Mouse (Mus musculus) myocyte (in vitro differentiated cells): ENCODE data around the gene Mark4.

Experiments used
- CEBPB ChIP-seq: IDR thresholded peaks from 2 replicates; pipeline ENCODE4 v1.6.1; 2011; ENCODE audit warnings: mild to moderate bottlenecking, moderate library complexity; ENCODE audit not compliant: poor library complexity, insufficient read depth, severe bottlenecking
- E2F4 ChIP-seq: IDR thresholded peaks from one replicate; pipeline ENCODE4 v1.6.1; 2011; ENCODE audit warnings: mild to moderate bottlenecking, control low read depth, moderate library complexity; ENCODE audit not compliant: insufficient read depth
- MAX ChIP-seq: IDR thresholded peaks from one replicate; pipeline ENCODE4 v1.6.1; 2011; ENCODE audit warnings: low read depth, mild to moderate bottlenecking, control low read depth
- MYOD1 ChIP-seq, 3 experiments: IDR thresholded peaks; one replicate each; pipeline ENCODE4 v1.6.1; 2011; ENCODE audit warnings: control low read depth in 2 of 3, low read depth in 2 of 3, mild to moderate bottlenecking in 2 of 3, moderate library complexity in 1 of 3; ENCODE audit not compliant: insufficient read length in 2 of 3, control insufficient read depth in 1 of 3
- MYOG ChIP-seq, 3 experiments: IDR thresholded peaks; one replicate each; pipeline ENCODE4 v1.6.1; 2011; ENCODE audit warnings: control low read depth in 2 of 3, low read depth in 2 of 3, mild to moderate bottlenecking in 2 of 3; ENCODE audit not compliant: insufficient read length in 2 of 3, control insufficient read depth in 1 of 3, insufficient read depth in 1 of 3
- POLR2A ChIP-seq: IDR thresholded peaks from one replicate; pipeline ENCODE4 v1.6.1; 2011; ENCODE audit warnings: low read depth, mild to moderate bottlenecking, control low read depth, moderate library complexity; ENCODE audit not compliant: insufficient read length
- POLR2AphosphoS2 ChIP-seq: IDR thresholded peaks from one replicate; pipeline ENCODE4 v1.6.1; 2011; ENCODE audit warnings: low read depth, control low read depth; ENCODE audit not compliant: insufficient read length
- REST ChIP-seq: IDR thresholded peaks from one replicate; pipeline ENCODE4 v1.6.1; 2011; ENCODE audit warnings: mild to moderate bottlenecking, control low read depth, moderate library complexity; ENCODE audit not compliant: insufficient read depth, insufficient read length
- SRF ChIP-seq: IDR thresholded peaks from one replicate; pipeline ENCODE4 v1.6.1; 2011; ENCODE audit warnings: low read depth; ENCODE audit not compliant: control insufficient read depth, insufficient read length
- TCF12 ChIP-seq: IDR thresholded peaks from one replicate; pipeline ENCODE4 v1.6.1; 2011; ENCODE audit warnings: mild to moderate bottlenecking, control low read depth; ENCODE audit not compliant: poor library complexity, insufficient read depth, severe bottlenecking
- USF1 ChIP-seq: IDR thresholded peaks from one replicate; pipeline ENCODE4 v1.6.1; 2011; ENCODE audit warnings: low read depth, mild to moderate bottlenecking, control low read depth, moderate library complexity

- no peak for TF ChIP-seq POLR2A
- TF ChIP-seq TCF12 = no peak
- TF ChIP-seq MAX = no peak
- TF ChIP-seq MYOD1 (IDR thresholded peaks at IDR 0.05; ENCODE audit: control insufficient read depth in 1 of 3, insufficient read length in 2 of 3, low read depth in 2 of 3) = no peak
- TF ChIP-seq E2F4 = no peak
- TF ChIP-seq USF1 = no peak
- no peak for TF ChIP-seq MYOG (IDR thresholded peaks at IDR 0.05; ENCODE audit: control insufficient read depth in 1 of 3, insufficient read depth in 1 of 3, insufficient read length in 2 of 3, low read depth in 2 of 3)
- no peak for TF ChIP-seq REST
- TF ChIP-seq POLR2AphosphoS2 = no peak
- TF ChIP-seq CEBPB = no peak
- no peak for TF ChIP-seq SRF
Observed at GRCm38 (mm10) chr7:19473875-19474443, 15.3 kb upstream of the Mark4 start.
